Mouse (Mus musculus) limb, embryonic 14.5 days (tissue): Measurements from ENCODE around the gene Evl. TPM values are rescaled to one million over a fixed set of nuclear protein-coding genes. Genes with fewer than 3 reads are reported as not detected.

Experiments used
- ATAC-seq: fragments of 200-750 bp; cut with Nextera tagmentation; 2 replicates; pipeline ENCODE4 v1.8.0; 2017; ENCODE audit warnings: low read depth, moderate number of reproducible peaks, moderate TSS enrichment; ENCODE audit not compliant: low FRiP score
- DNase-seq: peaks from one replicate; pipeline ENCODE4 v3.0.0-alpha.2; 2015; ENCODE audit warnings: low spot score
- H3K27ac ChIP-seq: fragments of 300-500 bp; sonication (generic); replicated peaks from 2 replicates; pipeline ENCODE4 v1.5.1; 2014; ENCODE audit warnings: low read depth, mild to moderate bottlenecking, low read length, moderate library complexity, mixed read lengths
- H3K27me3 ChIP-seq: fragments of 300-500 bp; sonication (generic); 2 replicates; pipeline ENCODE4 v1.6.1; 2014; ENCODE audit warnings: low read length, mixed read lengths; ENCODE audit not compliant: control insufficient read depth, insufficient read depth
- H3K36me3 ChIP-seq: fragments of 300-500 bp; sonication (generic); 2 replicates; pipeline ENCODE4 v1.6.1; 2014; ENCODE audit warnings: mild to moderate bottlenecking, low read length, moderate library complexity, mixed read lengths; ENCODE audit not compliant: control insufficient read depth, insufficient read depth
- H3K4me1 ChIP-seq: fragments of 300-500 bp; sonication (generic); 2 replicates; pipeline ENCODE4 v1.6.1; 2014; ENCODE audit warnings: antibody characterized with exemption, low read length, mixed read lengths; ENCODE audit not compliant: control insufficient read depth, insufficient read depth
- H3K4me2 ChIP-seq: fragments of 300-500 bp; sonication (generic); replicated peaks from 2 replicates; pipeline ENCODE4 v1.6.1; 2014; ENCODE audit warnings: low read depth, mild to moderate bottlenecking, low read length, moderate library complexity; ENCODE audit not compliant: severe bottlenecking
- H3K4me3 ChIP-seq: fragments of 300-500 bp; sonication (generic); replicated peaks from 2 replicates; pipeline ENCODE4 v1.5.1; 2014; ENCODE audit warnings: low read length
- H3K9ac ChIP-seq: fragments of 300-500 bp; sonication (generic); 2 replicates; pipeline ENCODE4 v1.6.1; 2014; ENCODE audit warnings: mild to moderate bottlenecking, low read depth, low read length, moderate library complexity; ENCODE audit not compliant: severe bottlenecking
- H3K9me3 ChIP-seq: fragments of 300-500 bp; sonication (generic); 2 replicates; pipeline ENCODE4 v1.6.1; 2016; ENCODE audit warnings: low read length; ENCODE audit not compliant: control insufficient read depth
- POLR2A ChIP-seq: fragments of 200-500 bp; IDR thresholded peaks from 2 replicates; pipeline ENCODE4 v1.8.0; 2012; ENCODE audit warnings: inconsistent platforms, mild to moderate bottlenecking, moderate library complexity, borderline replicate concordance; ENCODE audit not compliant: insufficient read depth, insufficient read length; ENCODE audit errors: extremely low read depth
- WGBS: fragments of 180-500 bp; shearing (Covaris S2); extraction: QIAGEN DNeasy Blood & Tissue Kit; methylation state at CpG from one replicate; pipeline ENCODE4 v1.1.7; 2014; 5-methylcytosine and 5-hydroxymethylcytosine counted together
- microRNA counts: library from miRNA; unstranded; fragments of <30 nt; microRNA quantifications from one replicate; lab custom pipeline; 2016
- microRNA-seq: library from miRNA; unstranded; fragments of <30 nt; microRNA quantifications from one replicate; pipeline ENCODE4, GENCODE M21; 2016
- polyA plus RNA-seq, 2 experiments: library from polyadenylated mRNA; depleted of rRNA in 1 of 2; stranded (reverse) in 1 of 2; unstranded in 1 of 2; fragments of >200 nt; fragmentation: Nextera tagmentation in 1 of 2; extraction: Ambion mirVana in 1 of 2; gene quantifications; 2 replicates each; pipeline versions ENCODE4 v1.2.1 to v1.2.3; 2012 to 2014

Evl gene
- polyA plus RNA-seq, 2 experiments, result 82.3 to 181 TPM

- no peak for TF ChIP-seq POLR2A
- H3K36me3 ChIP-seq, result no peaks in the 10 kb centered on the region
- H3K9me3 ChIP-seq, result no peaks in the 10 kb centered on the region
- ATAC-seq (no peak), DNase-seq (no peak)
- H3K4me1 ChIP-seq, result no peaks in the 10 kb centered on the region
- 92% methylated on average over 4 of the region's 4 CpGs for WGBS
- no peak overlapping the region for H3K4me2 ChIP-seq
- H3K27ac ChIP-seq, result no peak overlapping the region
- H3K4me3 ChIP-seq, result no peak overlapping the region
- no peak overlapping the region for H3K9ac ChIP-seq
- H3K27me3 ChIP-seq, result no peaks in the 10 kb centered on the region
These were observed 167.9 kb downstream of the Evl start for GRCm38 (mm10) chr12:108722464-108722863.

GRCm38 (mm10) chr12:108723841-108724240 is 169.3 kb downstream of the Evl start:
- H3K9ac ChIP-seq, result no peak overlapping the region
- H3K36me3 ChIP-seq, result no peaks in the 10 kb centered on the region
- no peak overlapping the region for H3K4me3 ChIP-seq
- no peak for ATAC-seq
- no peak overlapping the region for H3K4me2 ChIP-seq
- no peak for DNase-seq
- H3K27me3 ChIP-seq, result no peaks in the 10 kb centered on the region
- H3K27ac ChIP-seq, result no peak overlapping the region
- TF ChIP-seq POLR2A, result no peak
- no peaks in the 10 kb centered on the region for H3K9me3 ChIP-seq
- WGBS, result 85% methylated on average over 3 of the region's 3 CpGs
- no peaks in the 10 kb centered on the region for H3K4me1 ChIP-seq

- Histone ChIP-seq H3K9me3 (no peaks in the 10 kb centered on the region), H3K4me2 (no peak overlapping the region), H3K36me3 (no peaks in the 10 kb centered on the region), H3K9ac (no peak overlapping the region), H3K4me3 (no peak overlapping the region), H3K27ac (no peak overlapping the region), H3K4me1 (no peaks in the 10 kb centered on the region), H3K27me3 (no peaks in the 10 kb centered on the region)
- WGBS, result 89% methylated on average over 2 of the region's 2 CpGs
- no peak for ATAC-seq
- no peak for DNase-seq
- TF ChIP-seq POLR2A, result no peak
These were observed 179.9 kb downstream of the Evl start for GRCm38 (mm10) chr12:108734386-108734785.

DNA sequence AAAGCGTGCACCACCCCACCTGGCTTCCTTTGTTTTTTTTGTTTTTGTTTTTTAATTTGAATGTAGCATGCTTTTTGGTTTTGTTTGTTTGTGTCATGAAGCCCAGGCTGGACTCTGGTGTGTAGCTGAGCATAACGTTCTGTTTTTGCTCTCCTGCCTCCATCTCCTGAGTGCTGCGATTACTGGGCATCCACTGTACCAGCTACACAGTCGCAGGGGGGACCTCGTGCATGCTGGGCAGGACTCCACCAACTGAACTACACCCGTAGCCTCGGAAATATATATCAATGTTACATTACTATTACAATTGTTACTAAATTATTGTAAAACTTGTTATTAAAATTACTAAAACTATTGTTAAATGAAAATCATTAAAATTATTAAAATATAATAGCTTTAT is 183.3 kb downstream of the Evl start:
- no peak overlapping the region for H3K9ac ChIP-seq
- no peak for DNase-seq
- no peak for ATAC-seq
- H3K36me3 ChIP-seq, result no peaks in the 10 kb centered on the region
- H3K9me3 ChIP-seq, result no peaks in the 10 kb centered on the region
- TF ChIP-seq POLR2A, result no peak
- no peaks in the 10 kb centered on the region for H3K4me1 ChIP-seq
- H3K27ac ChIP-seq, result no peak overlapping the region
- whole genome bisulfite sequencing, result 91% methylated on average over 7 of the region's 7 CpGs
- no peak overlapping the region for H3K4me3 ChIP-seq
- no peaks in the 10 kb centered on the region for H3K27me3 ChIP-seq
- H3K4me2 ChIP-seq, result no peak overlapping the region

MicroRNAs within 50 kb of the gene (microRNA counts, 519-probe panel; counts per million panel counts)
- microRNA mmu-miR-342-3p (lab: Ali Mortazavi, UCI) (3,822 counts per million, percentile 78 among the panel's probes with 10 or more counts), microRNA mmu-miR-342-5p (lab: Ali Mortazavi, UCI) (not detected)

Small RNA genes lying within 50 kb of the gene (microRNA-seq; reads per million reads assigned to microRNA genes)
- gene Gm23872 (not detected), gene Mir342 (3,300 reads per million, percentile 84 among the genes with 10 or more reads in this experiment)

Other genes starting within 250 kb of the Evl start
- 2.7 and 3.0 TPM in 2 replicates for gene Hhipl1, start 248.4 kb upstream of the Evl start, polyA plus RNA-seq (2012; rRNA removed)
- gene Hhipl1, start 248.4 kb upstream of the Evl start, polyA plus RNA-seq (2014; fragmentation: Nextera tagmentation; extraction: Ambion mirVana), result 0.58 and 1.5 TPM in 2 replicates
- gene Cyp46a1, start 220.3 kb upstream of the Evl start, polyA plus RNA-seq (2012; rRNA removed), result 24.8 and 30.8 TPM in 2 replicates
- 6.4 and 6.6 TPM in 2 replicates for gene Cyp46a1, start 220.3 kb upstream of the Evl start, polyA plus RNA-seq (2014; fragmentation: Nextera tagmentation; extraction: Ambion mirVana)
- 36.3 and 38.4 TPM in 2 replicates for gene Eml1, start 183.8 kb upstream of the Evl start, polyA plus RNA-seq (2012; rRNA removed)
- gene Eml1, start 183.8 kb upstream of the Evl start, polyA plus RNA-seq (2014; fragmentation: Nextera tagmentation; extraction: Ambion mirVana), result 44.4 and 48.2 TPM in 2 replicates
- gene Degs2, start 147.6 kb downstream of the Evl start, polyA plus RNA-seq (2012; rRNA removed), result not detected in 2 replicates
- 1.1 and 1.8 TPM in 2 replicates for gene Degs2, start 147.6 kb downstream of the Evl start, polyA plus RNA-seq (2014; fragmentation: Nextera tagmentation; extraction: Ambion mirVana)
- 32.2 and 35.4 TPM in 2 replicates for gene Yy1, start 238.3 kb downstream of the Evl start, polyA plus RNA-seq (2012; rRNA removed)
- 22.2 and 24.0 TPM in 2 replicates for gene Yy1, start 238.3 kb downstream of the Evl start, polyA plus RNA-seq (2014; fragmentation: Nextera tagmentation; extraction: Ambion mirVana)